Mouse (Mus musculus) liver, embryonic 13.5 days (tissue): ENCODE measurements around the gene Taok3. TPM values are rescaled to one million over a fixed set of nuclear protein-coding genes. Genes with fewer than 3 reads are reported as not detected.

Experiments used
- ATAC-seq: fragments of 200-750 bp; cut with Nextera tagmentation; 2 replicates; pipeline ENCODE4 v1.8.0; 2017; ENCODE audit warnings: low read depth, mild to moderate bottlenecking, moderate number of reproducible peaks, moderate library complexity
- DNase-seq: peaks from one replicate; pipeline ENCODE4 v3.0.0; 2022
- H3K27ac ChIP-seq: fragments of 300-500 bp; sonication (generic); 2 replicates; pipeline ENCODE4 v1.5.1; 2015; ENCODE audit warnings: moderate library complexity, mild to moderate bottlenecking, inconsistent platforms
- H3K27me3 ChIP-seq: fragments of 300-500 bp; sonication (generic); 2 replicates; pipeline ENCODE4 v1.6.1; 2015; ENCODE audit warnings: mild to moderate bottlenecking, inconsistent platforms
- H3K36me3 ChIP-seq: fragments of 300-500 bp; sonication (generic); 2 replicates; pipeline ENCODE4 v1.6.1; 2015; ENCODE audit warnings: mild to moderate bottlenecking, inconsistent platforms
- H3K4me1 ChIP-seq: fragments of 300-500 bp; sonication (generic); replicated peaks from 2 replicates; pipeline ENCODE4 v1.6.1; 2015; ENCODE audit warnings: inconsistent platforms
- H3K4me2 ChIP-seq: fragments of 300-500 bp; sonication (generic); 2 replicates; pipeline ENCODE4 v1.6.1; 2015; ENCODE audit warnings: inconsistent platforms, mild to moderate bottlenecking, moderate library complexity
- H3K4me3 ChIP-seq: fragments of 300-500 bp; sonication (generic); replicated peaks from 2 replicates; pipeline ENCODE4 v1.5.1; 2015; ENCODE audit warnings: mild to moderate bottlenecking, inconsistent platforms
- H3K9ac ChIP-seq: fragments of 300-500 bp; sonication (generic); 2 replicates; pipeline ENCODE4 v1.6.1; 2015; ENCODE audit warnings: mild to moderate bottlenecking, inconsistent platforms
- H3K9me3 ChIP-seq: fragments of 300-500 bp; sonication (generic); replicated peaks from 2 replicates; pipeline ENCODE4 v1.6.1; 2016; ENCODE audit warnings: inconsistent platforms
- whole genome bisulfite sequencing: fragments of 180-500 bp; shearing (Covaris S2); methylation state at CpG from one replicate; pipeline ENCODE4 v1.1.7; 2015; ENCODE audit not compliant: insufficient replicate concordance; 5-methylcytosine and 5-hydroxymethylcytosine counted together
- polyA plus RNA-seq: library from polyadenylated mRNA; unstranded; fragments of >200 nt; fragmentation: Nextera tagmentation; extraction: Ambion mirVana; gene quantifications from 2 replicates; pipeline ENCODE4 v1.2.1, GENCODE M21; 2015

The Taok3 gene
- polyA plus RNA-seq, 1 experiment from 2014 or later: 49.3 TPM

DNA sequence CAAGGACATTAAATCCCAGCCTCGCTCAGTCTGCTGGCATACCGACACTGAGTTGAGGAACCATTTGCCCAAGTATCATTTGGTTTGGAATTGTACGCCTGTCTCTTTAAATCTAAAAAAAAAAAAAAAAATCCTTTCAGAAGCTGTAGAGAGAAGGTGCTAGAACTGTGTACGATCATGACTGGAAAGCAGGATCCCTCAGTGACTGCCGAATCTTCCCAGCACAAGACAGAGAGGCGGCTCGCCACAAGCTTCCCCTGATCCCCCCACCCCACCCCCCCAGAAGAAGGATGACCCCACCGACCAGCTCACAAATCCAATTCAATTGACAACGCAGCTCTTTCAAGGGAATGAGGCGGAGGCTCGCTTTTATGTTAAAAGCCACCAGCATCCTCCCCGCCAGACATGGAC, 120.4 kb downstream of the Taok3 start:
- H3K9me3 ChIP-seq: no peaks in the 10 kb centered on the region
- H3K27me3 ChIP-seq: no peaks in the 10 kb centered on the region
- no peak overlapping the region for H3K9ac ChIP-seq
- no peak overlapping the region for H3K4me3 ChIP-seq
- no peak for ATAC-seq
- no peak overlapping the region for H3K27ac ChIP-seq
- DNase-seq: no peak
- H3K4me2 ChIP-seq: peak overlapping the region; percentile 32; the same call in 1 of the 2 replicates
- H3K4me1 ChIP-seq: peaks cover 5% of the 10 kb centered on the region; the same call in 1 of the 2 replicates
- H3K36me3 ChIP-seq: peaks cover 79% of the 10 kb centered on the region
- 64% methylated on average over 12 of the region's 12 CpGs for WGBS

DNA sequence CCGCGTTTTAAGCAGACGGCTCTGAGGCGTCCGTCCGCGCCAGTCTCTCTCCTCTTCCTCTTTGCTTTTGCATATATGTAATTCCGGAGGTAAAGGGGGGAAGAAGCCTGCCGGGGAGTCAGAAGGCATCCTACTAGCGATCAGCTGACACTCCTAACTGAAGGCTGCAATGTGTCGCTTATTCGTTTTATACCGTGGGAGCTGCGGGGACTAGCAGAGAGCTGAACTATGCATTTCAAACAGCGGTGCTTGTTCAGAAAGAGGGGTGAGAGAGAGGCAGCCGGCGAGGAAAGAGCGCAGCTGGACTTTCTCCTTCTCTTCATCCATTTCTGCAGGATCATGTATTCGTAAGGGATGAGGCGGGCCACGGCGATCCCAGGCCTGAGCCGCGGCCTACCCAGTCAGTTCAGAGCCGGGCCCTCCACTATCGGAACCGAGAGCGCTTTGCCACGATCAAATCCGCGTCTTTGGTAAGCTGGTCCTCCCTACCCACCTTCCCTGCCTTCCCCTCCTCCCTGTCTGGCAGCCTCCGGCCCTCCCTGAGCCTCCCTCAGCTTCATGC, 120.9 kb downstream of the Taok3 start:
- no peak overlapping the region for H3K9ac ChIP-seq
- no peaks in the 10 kb centered on the region for H3K27me3 ChIP-seq
- DNase-seq (no peak), ATAC-seq (no peak)
- no peaks in the 10 kb centered on the region for H3K9me3 ChIP-seq
- peak overlapping the region; percentile 32; the same call in 1 of the 2 replicates for H3K4me2 ChIP-seq
- no peak overlapping the region; the same call in 1 of the 2 replicates for H3K4me3 ChIP-seq
- peaks cover 79% of the 10 kb centered on the region for H3K36me3 ChIP-seq
- H3K4me1 ChIP-seq: peaks cover 6% of the 10 kb centered on the region; the same call in 1 of the 2 replicates
- no peak overlapping the region for H3K27ac ChIP-seq
- 70% methylated on average over 32 of the region's 32 CpGs for WGBS

DNA sequence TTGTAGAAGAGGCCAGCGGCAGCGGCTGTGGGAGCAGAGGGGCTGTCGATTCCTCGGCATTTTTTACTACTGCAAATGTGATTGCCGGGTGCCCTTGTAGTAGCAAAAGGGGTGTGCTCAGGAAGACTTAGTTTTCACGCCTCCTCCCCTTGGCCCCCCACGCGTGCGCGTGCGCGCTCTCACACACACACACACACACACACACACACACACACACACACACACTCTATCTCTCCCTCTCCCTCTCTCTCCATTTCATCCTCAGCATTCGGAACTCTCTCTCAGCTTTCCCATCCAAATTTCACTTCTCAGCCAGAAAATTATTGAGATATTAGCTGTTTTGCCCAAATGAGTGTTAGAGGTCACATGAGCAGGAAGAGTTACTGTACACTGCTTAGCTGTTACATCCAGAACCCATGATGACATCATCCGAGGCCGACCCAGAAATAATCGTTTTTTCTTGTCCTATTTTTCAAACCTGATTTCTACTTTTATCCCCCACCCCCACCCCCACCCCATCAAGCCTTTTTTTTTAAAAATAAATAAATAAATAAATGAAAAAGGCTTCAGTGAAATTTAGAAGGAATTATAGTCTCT, 122.1 kb downstream of the Taok3 start:
- WGBS: 88% methylated on average over 16 of the region's 16 CpGs
- no peaks in the 10 kb centered on the region for H3K9me3 ChIP-seq
- H3K4me3 ChIP-seq: no peak overlapping the region
- ATAC-seq (no peak), DNase-seq (no peak)
- H3K9ac ChIP-seq: no peak overlapping the region
- peaks cover 83% of the 10 kb centered on the region for H3K36me3 ChIP-seq
- peaks cover 6% of the 10 kb centered on the region; the same call in 1 of the 2 replicates for H3K4me1 ChIP-seq
- no peaks in the 10 kb centered on the region for H3K27me3 ChIP-seq
- no peak overlapping the region for H3K27ac ChIP-seq
- no peak overlapping the region for H3K4me2 ChIP-seq

DNA sequence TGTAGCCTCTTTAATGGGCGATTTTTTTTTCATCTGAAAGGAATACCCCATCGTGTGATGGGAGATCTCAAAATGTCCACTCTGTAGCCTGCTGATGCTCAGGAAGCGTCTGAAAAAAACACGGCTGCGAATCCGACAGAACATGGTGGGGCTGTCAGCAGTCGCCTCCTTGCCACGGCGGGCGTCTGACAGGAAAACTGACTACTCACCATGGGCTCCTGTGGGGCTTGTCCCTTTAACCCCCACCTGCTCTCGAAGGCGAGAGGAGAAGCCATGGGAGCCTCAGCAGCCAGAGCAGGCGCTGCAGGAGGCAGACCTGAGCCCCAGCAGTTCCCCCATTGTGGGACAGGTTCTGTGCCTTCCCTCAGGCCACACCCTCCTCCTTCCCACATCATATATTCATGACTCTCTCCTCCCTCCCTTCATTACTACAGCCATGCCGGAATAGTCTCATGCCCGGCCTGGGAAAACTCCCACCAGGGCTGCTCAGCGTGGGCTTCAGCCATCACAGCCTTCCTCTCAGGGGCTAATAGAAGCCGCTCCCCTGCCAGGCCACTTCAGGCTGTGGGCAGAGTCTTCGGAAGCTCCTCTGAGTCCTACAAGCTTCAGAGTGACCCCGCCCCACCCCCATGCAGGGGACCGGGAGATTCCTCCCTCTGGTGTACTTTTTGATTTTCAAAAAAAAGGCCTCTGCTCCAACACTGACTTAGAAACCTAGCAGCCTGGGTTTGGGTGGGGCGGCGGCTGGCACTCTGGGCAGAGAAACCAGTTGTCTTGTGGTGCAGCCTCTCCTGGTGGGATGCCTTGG, 122.9 kb downstream of the Taok3 start:
- no peak overlapping the region for H3K4me2 ChIP-seq
- peaks cover 6% of the 10 kb centered on the region; the same call in 1 of the 2 replicates for H3K4me1 ChIP-seq
- no peaks in the 10 kb centered on the region for H3K9me3 ChIP-seq
- ATAC-seq (no peak), DNase-seq (no peak)
- H3K36me3 ChIP-seq: peaks cover 83% of the 10 kb centered on the region
- WGBS: 81% methylated on average over 22 of the region's 22 CpGs
- H3K4me3 ChIP-seq: no peak overlapping the region
- H3K27me3 ChIP-seq: no peaks in the 10 kb centered on the region
- no peak overlapping the region for H3K27ac ChIP-seq
- H3K9ac ChIP-seq: no peak overlapping the region

DNA sequence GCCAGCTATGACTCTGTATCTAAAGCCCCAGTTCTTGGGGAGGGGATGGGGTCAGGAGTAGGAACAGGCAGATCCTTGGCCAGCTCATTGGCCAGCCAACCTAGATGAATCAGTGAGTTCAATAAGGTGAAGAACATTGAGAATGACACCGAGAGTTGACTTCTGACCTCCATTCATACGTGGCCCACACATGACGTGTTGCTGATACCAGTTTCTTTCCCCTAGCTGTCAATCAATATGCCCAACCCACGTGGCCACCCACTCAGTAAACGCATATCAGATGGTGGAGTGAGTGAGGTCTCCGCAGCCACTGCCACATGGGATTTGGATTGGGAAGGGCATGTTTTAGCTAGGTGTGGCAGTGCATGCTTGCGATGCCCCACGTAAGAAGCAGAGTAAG, 125.2 kb downstream of the Taok3 start:
- peaks cover 6% of the 10 kb centered on the region; the same call in 1 of the 2 replicates for H3K4me1 ChIP-seq
- DNase-seq: no peak
- no peak overlapping the region for H3K27ac ChIP-seq
- no peak for ATAC-seq
- H3K4me2 ChIP-seq: no peak overlapping the region
- H3K9ac ChIP-seq: no peak overlapping the region
- 71% methylated on average over 8 of the region's 8 CpGs for WGBS
- H3K9me3 ChIP-seq: no peaks in the 10 kb centered on the region
- peaks cover 92% of the 10 kb centered on the region for H3K36me3 ChIP-seq
- no peak overlapping the region for H3K4me3 ChIP-seq
- H3K27me3 ChIP-seq: no peaks in the 10 kb centered on the region

DNA sequence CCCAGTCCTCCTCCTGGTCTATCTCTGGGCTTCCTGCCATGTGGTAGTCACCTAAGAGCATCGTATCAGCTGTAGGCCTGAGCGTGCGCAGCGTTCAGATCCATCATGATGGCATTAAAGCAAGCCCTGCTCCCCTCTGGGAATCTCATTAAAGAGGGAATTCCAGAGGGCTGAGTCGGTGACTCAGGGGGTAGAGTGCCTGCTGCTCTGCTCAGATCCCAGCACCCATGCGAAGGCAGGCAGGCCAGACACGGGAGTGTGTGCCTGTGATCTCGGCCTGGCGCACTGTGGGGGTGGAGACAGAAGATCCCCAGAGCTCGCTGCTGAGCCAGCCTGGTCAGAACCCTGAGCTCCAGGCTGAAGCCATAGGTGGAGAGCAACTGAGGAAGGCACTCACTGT, 128.4 kb downstream of the Taok3 start:
- ATAC-seq: peak; percentile 42; the same call in 1 of the 2 replicates
- no peak for DNase-seq

DNA sequence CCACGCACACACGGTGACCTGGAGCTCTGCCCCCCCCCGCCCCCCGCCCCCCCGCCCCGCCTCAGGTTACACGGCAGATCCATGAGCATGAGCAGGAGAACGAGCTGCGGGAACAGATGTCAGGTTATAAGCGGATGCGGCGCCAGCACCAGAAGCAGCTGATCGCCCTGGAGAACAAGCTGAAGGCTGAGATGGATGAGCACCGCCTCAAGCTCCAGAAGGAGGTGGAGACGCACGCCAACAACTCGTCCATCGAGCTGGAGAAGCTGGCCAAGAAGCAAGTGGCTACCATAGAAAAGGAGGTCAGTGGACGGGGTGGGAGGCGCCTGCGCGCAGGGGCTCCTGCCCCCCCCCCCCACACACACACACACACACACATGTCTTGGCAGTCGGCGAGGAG, 130.9 kb downstream of the Taok3 start:
- ATAC-seq: no peak
- WGBS: 75% methylated on average over 18 of the region's 24 CpGs
- H3K36me3 ChIP-seq: peaks cover 95% of the 10 kb centered on the region

More for the DNA sequence above, 128.4 kb downstream of the Taok3 start:
- H3K9me3 ChIP-seq: no peaks in the 10 kb centered on the region
- H3K4me3 ChIP-seq: no peak overlapping the region
- peaks cover 6% of the 10 kb centered on the region; the same call in 1 of the 2 replicates for H3K4me1 ChIP-seq
- H3K27ac ChIP-seq: no peak overlapping the region
- H3K9ac ChIP-seq: no peak overlapping the region
- H3K36me3 ChIP-seq: peaks cover 96% of the 10 kb centered on the region
- no peak overlapping the region for H3K4me2 ChIP-seq
- whole genome bisulfite sequencing: 76% methylated on average over 10 of the region's 10 CpGs
- H3K27me3 ChIP-seq: no peaks in the 10 kb centered on the region

DNA sequence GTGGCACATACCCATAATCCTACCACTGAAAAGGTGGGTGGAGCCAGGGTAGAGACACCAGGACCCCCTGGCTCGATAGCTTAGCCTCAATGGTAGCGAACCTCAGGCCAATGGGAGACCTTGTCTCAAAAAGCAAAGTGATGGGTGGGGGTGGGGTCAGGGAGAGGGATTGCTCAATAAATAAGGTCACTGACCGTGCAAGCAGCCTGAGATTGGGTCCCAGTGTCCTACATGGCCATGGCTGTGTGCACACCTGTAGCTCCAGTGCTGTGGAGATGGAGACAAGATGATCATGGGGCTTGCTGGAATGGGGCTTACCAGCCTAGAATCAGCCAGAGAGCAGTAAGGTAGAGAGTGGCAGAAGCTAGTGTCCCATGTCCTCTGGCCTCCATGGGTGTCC, 131.8 kb downstream of the Taok3 start:
- H3K4me2 ChIP-seq: no peak overlapping the region
- no peaks in the 10 kb centered on the region for H3K27me3 ChIP-seq
- WGBS: 93% methylated on average over 3 of the region's 3 CpGs
- H3K4me3 ChIP-seq: no peak overlapping the region
- H3K9me3 ChIP-seq: no peaks in the 10 kb centered on the region
- H3K9ac ChIP-seq: no peak overlapping the region
- DNase-seq (no peak), ATAC-seq (no peak)
- peaks cover 95% of the 10 kb centered on the region for H3K36me3 ChIP-seq
- no peak overlapping the region for H3K27ac ChIP-seq
- no peaks in the 10 kb centered on the region for H3K4me1 ChIP-seq

More for the DNA sequence above, 130.9 kb downstream of the Taok3 start:
- DNase-seq: no peak
- Histone ChIP-seq H3K4me2 (no peak overlapping the region), H3K27me3 (no peaks in the 10 kb centered on the region), H3K4me3 (no peak overlapping the region), H3K9ac (no peak overlapping the region), H3K9me3 (no peaks in the 10 kb centered on the region), H3K27ac (no peak overlapping the region), H3K4me1 (no peaks in the 10 kb centered on the region)

DNA sequence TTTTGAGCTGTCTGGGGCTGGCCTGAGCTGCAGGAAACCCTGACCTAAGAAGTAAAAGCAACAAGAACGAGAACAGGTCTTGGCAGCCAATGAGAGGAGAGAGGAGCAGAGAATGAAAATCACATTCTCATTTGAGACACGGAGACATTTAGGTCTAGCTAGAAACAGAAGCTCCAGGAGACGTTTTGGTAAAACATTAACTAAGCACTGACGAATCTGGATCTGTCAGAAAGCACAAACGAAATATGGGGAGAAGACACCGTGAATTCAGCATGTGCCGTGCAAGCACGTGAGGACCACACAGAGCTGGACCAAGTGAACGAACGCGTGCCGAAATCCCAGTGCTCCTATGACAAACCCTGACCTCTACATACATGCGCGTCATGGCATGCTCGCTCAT, 138.3 kb downstream of the Taok3 start:
- Histone ChIP-seq H3K4me1 (no peaks in the 10 kb centered on the region), H3K27ac (no peak overlapping the region), H3K36me3 (peaks cover 98% of the 10 kb centered on the region), H3K9ac (no peak overlapping the region), H3K27me3 (no peaks in the 10 kb centered on the region), H3K4me2 (no peak overlapping the region), H3K9me3 (no peaks in the 10 kb centered on the region), H3K4me3 (no peak overlapping the region)
- 89% methylated on average over 15 of the region's 15 CpGs for WGBS
- DNase-seq (no peak), ATAC-seq (no peak)

DNA sequence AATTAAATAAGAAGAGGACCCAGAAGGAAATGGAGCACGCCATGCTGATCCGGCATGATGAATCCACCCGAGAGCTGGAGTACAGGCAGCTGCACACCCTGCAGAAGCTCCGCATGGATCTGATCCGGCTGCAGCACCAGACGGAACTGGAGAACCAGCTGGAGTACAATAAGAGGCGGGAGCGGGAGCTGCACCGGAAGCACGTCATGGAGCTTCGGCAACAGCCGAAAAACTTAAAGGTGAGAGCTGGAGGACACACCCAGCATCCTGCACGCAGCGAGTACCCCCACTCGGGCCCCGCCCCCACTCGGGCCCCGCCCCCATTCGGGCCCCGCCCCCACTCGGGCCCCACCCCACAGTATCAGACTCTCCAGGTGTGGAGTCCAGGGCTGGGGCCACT, 143.6 kb downstream of the Taok3 start:
- peaks cover 94% of the 10 kb centered on the region for H3K36me3 ChIP-seq
- no peak overlapping the region for H3K27ac ChIP-seq
- no peak for ATAC-seq
- H3K4me3 ChIP-seq: no peak overlapping the region
- no peaks in the 10 kb centered on the region for H3K27me3 ChIP-seq
- DNase-seq: no peak
- 76% methylated on average over 21 of the region's 21 CpGs for WGBS
- no peaks in the 10 kb centered on the region for H3K4me1 ChIP-seq
- 0 out of 2 replicates have a peak, but pooled peaks cover 2% of the 10 kb centered on the region for H3K9me3 ChIP-seq
- no peak overlapping the region for H3K9ac ChIP-seq
- no peak overlapping the region for H3K4me2 ChIP-seq

DNA sequence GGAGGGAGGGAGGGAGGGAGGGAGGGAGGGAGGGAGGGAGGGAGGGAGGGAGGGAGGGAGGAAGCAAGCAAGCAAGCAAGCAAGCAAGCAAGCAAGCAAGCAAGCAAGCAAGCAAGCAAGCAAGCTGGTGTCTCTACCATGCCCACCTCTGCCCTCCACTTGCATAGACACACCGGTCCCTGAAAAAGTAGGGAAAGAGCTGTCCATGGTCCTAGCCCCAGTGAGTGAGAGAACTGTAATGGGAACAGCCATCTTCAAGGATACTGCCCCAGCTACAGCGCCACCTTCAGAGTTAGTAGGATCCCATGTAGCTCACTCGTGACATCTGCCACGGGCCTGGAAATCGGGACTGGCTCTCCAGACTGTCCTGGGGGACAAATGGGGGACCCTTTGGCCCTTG, 144.8 kb downstream of the Taok3 start:
- Histone ChIP-seq H3K9me3 (0 out of 2 replicates have a peak, but pooled peaks cover 2% of the 10 kb centered on the region), H3K4me2 (no peak overlapping the region), H3K27me3 (no peaks in the 10 kb centered on the region), H3K27ac (no peak overlapping the region), H3K36me3 (peaks cover 87% of the 10 kb centered on the region), H3K4me1 (no peaks in the 10 kb centered on the region), H3K4me3 (no peak overlapping the region), H3K9ac (no peak overlapping the region)
- no peak for ATAC-seq
- 86% methylated on average over 5 of the region's 5 CpGs for WGBS
- DNase-seq: no peak
